Mouse (Mus musculus) intestine, postnatal 0 days (tissue): ENCODE results near the gene Tmem110. TPM values are rescaled to one million over a fixed set of nuclear protein-coding genes. Genes with fewer than 3 reads are reported as not detected.
A peak's percentile ranks its signal among the peaks of the same experiment; 100 is the strongest.

Experiments used
- ATAC-seq: fragments of 200-750 bp; cut with Nextera tagmentation; 2 replicates; pipeline ENCODE4 v1.8.0; 2017; ENCODE audit warnings: mild to moderate bottlenecking, moderate TSS enrichment, moderate library complexity
- H3K27ac ChIP-seq: fragments of 300-500 bp; sonication (generic); 2 replicates; pipeline ENCODE4 v1.5.1; 2014; ENCODE audit warnings: mild to moderate bottlenecking, low read depth, low read length, moderate library complexity
- H3K27me3 ChIP-seq: fragments of 300-500 bp; sonication (generic); replicated peaks from 2 replicates; pipeline ENCODE4 v1.6.1; 2014; ENCODE audit warnings: low read length, mixed read lengths; ENCODE audit not compliant: control insufficient read depth, insufficient read depth
- H3K36me3 ChIP-seq: fragments of 300-500 bp; sonication (generic); 2 replicates; pipeline ENCODE4 v1.6.1; 2014; ENCODE audit warnings: mild to moderate bottlenecking, moderate library complexity; ENCODE audit not compliant: control insufficient read depth, insufficient read depth
- H3K4me1 ChIP-seq: fragments of 300-500 bp; sonication (generic); replicated peaks from 2 replicates; pipeline ENCODE4 v1.6.1; 2014; ENCODE audit warnings: antibody characterized with exemption, low read length, mixed read lengths; ENCODE audit not compliant: control insufficient read depth, insufficient read depth
- H3K4me2 ChIP-seq: fragments of 300-500 bp; sonication (generic); replicated peaks from 2 replicates; pipeline ENCODE4 v1.6.1; 2014; ENCODE audit warnings: low read depth, mild to moderate bottlenecking, moderate library complexity
- H3K4me3 ChIP-seq: fragments of 300-500 bp; sonication (generic); 2 replicates; pipeline ENCODE4 v1.5.1; 2014; ENCODE audit warnings: low read depth, low read length
- H3K9ac ChIP-seq: fragments of 300-500 bp; sonication (generic); 2 replicates; pipeline ENCODE4 v1.6.1; 2014; ENCODE audit warnings: mild to moderate bottlenecking, low read depth, low read length
- H3K9me3 ChIP-seq: fragments of 300-500 bp; sonication (generic); 2 replicates; pipeline ENCODE4 v1.6.1; 2016; ENCODE audit warnings: mixed run types; ENCODE audit not compliant: control insufficient read depth
- CTCF ChIP-seq: sonication (generic); IDR thresholded peaks from 2 replicates; pipeline ENCODE4 v1.5.1; 2016; ENCODE audit warnings: low read depth, mild to moderate bottlenecking, control low read depth, antibody characterized with exemption, moderate library complexity
- WGBS: fragments of 180-500 bp; shearing (Covaris S2); extraction: QIAGEN DNeasy Blood & Tissue Kit; methylation state at CpG from one replicate; pipeline ENCODE4 v1.1.7; 2014; 5-methylcytosine and 5-hydroxymethylcytosine counted together
- polyA plus RNA-seq: library from polyadenylated mRNA; unstranded; fragments of >200 nt; fragmentation: Nextera tagmentation; extraction: Ambion mirVana; gene quantifications from 2 replicates; pipeline ENCODE4 v1.2.1, GENCODE M21; 2015

Gene Tmem110
- polyA plus RNA-seq, 1 experiment from 2014 or later, result 17.5 TPM

DNA sequence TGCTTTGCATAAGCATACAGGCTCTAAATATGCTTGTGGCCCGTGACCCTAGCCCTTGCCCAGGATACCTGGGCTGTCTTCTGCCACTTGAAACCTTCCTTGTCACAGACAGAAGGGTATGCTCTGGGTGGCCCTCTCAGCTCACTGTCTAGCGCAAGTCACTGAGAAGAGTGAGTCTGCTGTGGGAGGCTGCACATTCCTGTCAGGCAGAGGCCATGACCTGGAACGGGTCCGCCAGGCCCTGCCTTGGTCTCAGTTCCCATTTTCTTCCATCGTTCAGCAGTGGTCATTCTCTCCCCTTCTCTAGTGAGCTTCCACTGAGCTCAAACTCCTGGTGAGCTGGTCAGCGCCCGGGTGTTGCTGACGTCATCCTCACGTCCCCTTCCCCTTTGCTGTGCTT lies 50.6 kb downstream of the Tmem110 start:
- no peak for ATAC-seq
- Histone ChIP-seq H3K4me3 (no peak overlapping the region), H3K9me3 (no peaks in the 10 kb centered on the region), H3K9ac (no peak overlapping the region), H3K4me1 (no peaks in the 10 kb centered on the region; the same call in 1 of the 2 replicates), H3K36me3 (peaks cover 14% of the 10 kb centered on the region; the same call in 1 of the 2 replicates), H3K4me2 (no peak overlapping the region), H3K27me3 (no peaks in the 10 kb centered on the region), H3K27ac (peak overlapping the region; percentile 91)
- WGBS, result 92% methylated on average over 9 of the region's 9 CpGs
- no peak for TF ChIP-seq CTCF

DNA sequence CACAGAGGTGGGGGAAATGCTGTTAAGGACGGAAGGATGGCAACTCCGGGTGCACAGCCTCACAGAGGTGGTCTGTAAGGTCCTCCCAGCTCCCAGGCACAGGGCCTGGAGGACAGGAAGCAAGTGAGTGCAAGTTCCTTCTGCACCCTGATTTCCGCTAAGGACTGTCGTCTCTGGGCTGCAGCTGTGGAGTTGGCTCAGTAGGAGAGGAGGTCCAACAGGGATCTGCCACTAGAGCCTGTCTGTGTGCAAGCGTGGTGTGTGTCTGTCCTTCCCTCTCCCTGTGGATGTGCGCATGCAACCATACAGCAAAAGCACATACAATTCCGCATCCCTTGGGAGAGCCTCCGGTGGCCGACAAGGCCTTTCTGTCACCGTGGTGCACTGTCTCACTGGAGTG lies 51.1 kb downstream of the Tmem110 start:
- WGBS, result 91% methylated on average over 10 of the region's 10 CpGs
- Histone ChIP-seq H3K9ac (no peak overlapping the region), H3K4me3 (no peak overlapping the region), H3K4me1 (no peaks in the 10 kb centered on the region; the same call in 1 of the 2 replicates), H3K27me3 (no peaks in the 10 kb centered on the region), H3K36me3 (peaks cover 14% of the 10 kb centered on the region; the same call in 1 of the 2 replicates), H3K4me2 (no peak overlapping the region), H3K27ac (peak overlapping the region; percentile 91), H3K9me3 (no peaks in the 10 kb centered on the region)
- TF ChIP-seq CTCF, result no peak
- ATAC-seq, result no peak

- no peaks in the 10 kb centered on the region for H3K27me3 ChIP-seq
- TF ChIP-seq CTCF, result no peak
- no peak for ATAC-seq
- no peaks in the 10 kb centered on the region; the same call in 1 of the 2 replicates for H3K4me1 ChIP-seq
- WGBS, result 92% methylated on average over 3 of the region's 3 CpGs
- H3K9ac ChIP-seq, result no peak overlapping the region
- no peak overlapping the region for H3K27ac ChIP-seq
- H3K9me3 ChIP-seq, result no peaks in the 10 kb centered on the region
- no peak overlapping the region for H3K4me2 ChIP-seq
- H3K36me3 ChIP-seq, result peaks cover 14% of the 10 kb centered on the region; the same call in 1 of the 2 replicates
- no peak overlapping the region for H3K4me3 ChIP-seq
These were observed 52.4 kb downstream of the Tmem110 start for GRCm38 (mm10) chr14:30877827-30878226.

DNA sequence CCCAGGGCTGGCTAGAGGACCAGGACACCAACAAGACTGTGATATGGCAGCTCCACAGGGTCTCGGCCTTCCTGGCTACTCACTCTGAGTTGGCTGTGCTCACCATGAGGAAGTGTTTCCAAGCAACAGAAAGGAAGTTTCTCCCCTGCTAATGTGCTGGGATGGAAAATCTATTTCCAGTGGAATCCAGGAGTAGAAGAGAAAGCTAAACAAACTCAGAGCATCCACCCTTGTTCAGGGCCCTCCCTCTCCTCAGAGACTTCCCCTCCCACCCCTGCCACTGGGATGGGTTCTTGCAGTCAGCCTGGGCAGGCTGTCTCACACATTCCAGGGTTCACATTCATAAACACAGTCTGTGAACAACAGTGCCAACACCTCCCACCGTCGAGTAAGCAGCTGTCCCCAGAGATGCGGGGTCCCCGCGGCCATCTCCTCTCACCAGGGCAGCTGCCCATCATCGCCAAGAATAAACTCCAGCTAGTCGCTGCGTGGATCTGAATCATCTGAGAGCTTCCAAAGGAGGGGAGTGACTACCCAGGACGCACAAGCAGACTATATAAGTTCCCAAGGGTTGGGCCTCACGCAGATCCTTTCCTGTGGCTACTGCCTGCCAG lies 53.7 kb downstream of the Tmem110 start, which contains the start of gene Mustn1:
Mustn1 (plus strand) TSS at position 243 of the 614 bp plus-strand sequence.
- WGBS, result 45% methylated on average over 11 of the region's 11 CpGs
- no peak for TF ChIP-seq CTCF
- ATAC-seq, result no peak
- Histone ChIP-seq H3K4me1 (no peaks in the 10 kb centered on the region; the same call in 1 of the 2 replicates), H3K27me3 (no peaks in the 10 kb centered on the region), H3K9ac (no peak within 1 kb of the TSS), H3K4me3 (no peak within 1 kb of the TSS), H3K36me3 (peaks cover 6% of the 10 kb centered on the region; the same call in 1 of the 2 replicates), H3K27ac (peak within 1 kb of the TSS; percentile 64), H3K9me3 (no peaks in the 10 kb centered on the region), H3K4me2 (peak within 1 kb of the TSS; percentile 27)

DNA sequence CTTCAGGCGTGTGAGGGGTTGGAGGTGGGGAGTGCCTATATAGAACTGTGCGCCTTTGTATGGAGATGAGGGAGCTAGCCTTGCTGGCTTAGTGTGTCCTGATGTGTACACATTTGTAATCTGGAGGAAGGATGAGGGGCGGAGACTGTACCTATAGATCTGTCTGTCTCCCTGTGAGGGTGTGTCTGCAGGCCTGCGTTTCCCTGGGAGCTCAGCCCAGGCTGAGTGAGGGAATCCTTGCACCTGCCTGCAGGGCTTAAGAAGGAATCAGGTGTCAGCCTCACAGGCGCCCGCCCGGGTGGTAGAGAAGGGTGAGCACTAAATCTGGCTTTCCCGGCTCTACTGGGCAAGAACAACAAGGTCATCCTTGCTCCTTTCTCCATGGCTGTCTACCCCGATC lies 54.4 kb downstream of the Tmem110 start:
- no peak for TF ChIP-seq CTCF
- Histone ChIP-seq H3K27ac (peak overlapping the region; percentile 64), H3K4me2 (peak overlapping the region; percentile 27), H3K4me1 (no peaks in the 10 kb centered on the region), H3K9ac (no peak overlapping the region), H3K9me3 (no peaks in the 10 kb centered on the region), H3K27me3 (no peaks in the 10 kb centered on the region), H3K4me3 (no peak overlapping the region), H3K36me3 (no peaks in the 10 kb centered on the region)
- no peak for ATAC-seq
- 37% methylated on average over 9 of the region's 9 CpGs for WGBS

GRCm38 (mm10) chr14:30880251-30880650 lies 54.9 kb downstream of the Tmem110 start:
- Histone ChIP-seq H3K27ac (no peak overlapping the region), H3K9me3 (no peaks in the 10 kb centered on the region), H3K9ac (no peak overlapping the region), H3K4me1 (no peaks in the 10 kb centered on the region), H3K36me3 (no peaks in the 10 kb centered on the region), H3K4me3 (no peak overlapping the region), H3K27me3 (no peaks in the 10 kb centered on the region), H3K4me2 (no peak overlapping the region)
- 69% methylated on average over 8 of the region's 8 CpGs for WGBS
- ATAC-seq, result no peak
- TF ChIP-seq CTCF, result no peak
